Mouse (Mus musculus): ENCODE measurements around the gene Ift57.

Ift57 gene

GRCm38 (mm10) chr16:49698620-49699525 is at the start of gene Ift57:
Gene Ift57, plus strand, starts transcription at chr16:49699233.
- DNase-seq (ENCODE audit: low read depth), result peak; percentile 98

- DNase-seq (ENCODE audit: low read depth), result no peak
These were observed 41.9 kb upstream of the Ift57 start for GRCm38 (mm10) chr16:49657182-49657581.

DNA sequence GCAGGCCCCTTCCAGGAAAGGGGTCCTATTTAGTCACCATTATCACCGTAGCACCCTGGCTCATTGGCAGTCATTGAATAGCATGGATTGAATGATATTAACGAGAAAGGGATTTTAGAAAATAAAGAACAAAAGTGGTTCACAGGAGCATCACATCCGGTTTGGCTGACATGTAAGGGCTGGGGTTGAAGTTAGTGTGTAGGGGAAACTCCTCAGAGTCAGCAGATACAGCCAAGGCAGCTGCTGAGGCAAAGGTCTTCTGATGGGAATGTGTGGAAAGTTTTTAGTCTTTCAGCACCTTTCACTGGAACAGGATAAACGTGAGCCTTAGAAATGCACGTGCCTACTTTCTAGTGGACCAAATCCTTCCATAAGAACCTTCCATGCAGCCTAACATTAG is 41.0 kb upstream of the Ift57 start:
- DNase-seq (ENCODE audit: low read depth), result no peak

DNA sequence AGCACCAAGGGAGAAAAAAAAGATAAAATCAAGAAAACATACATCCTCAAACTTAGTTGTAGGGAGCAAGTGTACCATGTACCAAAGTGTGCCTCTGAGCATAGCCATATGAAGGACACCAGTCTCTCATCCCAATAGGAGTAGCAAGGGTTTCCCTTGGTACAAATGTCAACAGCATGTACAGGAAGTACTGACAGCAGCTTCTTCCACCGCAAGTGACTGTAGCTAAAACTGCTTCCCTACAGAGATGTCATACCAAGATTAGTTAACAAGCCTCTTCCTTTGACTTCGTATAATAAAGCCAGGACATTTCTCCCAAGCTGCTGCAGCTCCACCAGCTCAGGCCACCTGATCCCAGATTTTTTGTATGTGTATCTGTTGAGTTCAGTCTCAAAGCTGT is 39.9 kb upstream of the Ift57 start:
- no peak for DNase-seq (ENCODE audit: low read depth)

DNA sequence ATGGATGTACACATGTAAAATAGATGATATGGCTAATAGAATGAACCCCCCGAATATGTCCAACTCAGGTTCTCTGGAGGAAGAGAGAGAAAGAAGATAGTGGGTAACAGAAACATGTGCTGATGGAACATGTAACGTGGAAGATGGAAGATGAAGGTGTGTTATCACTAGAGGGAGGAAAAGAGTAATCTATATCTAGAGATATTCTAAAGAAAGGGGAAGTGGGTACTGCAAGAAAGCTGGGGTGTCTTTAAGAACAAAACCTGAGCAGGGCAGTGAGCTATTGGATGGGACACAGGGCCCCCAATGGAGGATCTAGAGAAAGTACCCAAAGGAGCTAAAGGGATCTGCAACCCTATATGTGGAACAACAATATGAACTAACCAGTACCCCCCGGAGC is 38.9 kb upstream of the Ift57 start:
- no peak for DNase-seq (ENCODE audit: low read depth)

DNA sequence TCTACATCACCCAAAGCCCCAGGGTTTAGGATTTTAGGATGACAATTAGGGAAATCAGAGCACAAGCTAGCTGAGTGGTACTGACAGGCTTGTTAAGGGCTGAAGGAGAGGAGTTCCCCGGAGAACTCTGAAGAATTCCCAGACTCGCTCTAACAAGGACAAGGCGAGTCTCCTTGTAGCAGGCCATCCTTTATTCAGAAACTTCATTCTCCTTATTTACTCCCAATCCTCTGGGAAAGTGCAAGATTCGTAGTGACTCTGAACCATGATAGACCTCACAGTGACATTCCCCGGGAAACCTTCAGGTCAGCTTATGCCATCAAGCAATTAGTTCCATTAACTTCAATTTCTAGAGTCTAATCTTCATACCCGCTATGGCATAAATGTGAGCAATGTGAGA is 36.8 kb upstream of the Ift57 start:
- no peak for DNase-seq (ENCODE audit: low read depth)

GRCm38 (mm10) chr16:49664677-49665076 is 34.4 kb upstream of the Ift57 start:
- no peak for DNase-seq (ENCODE audit: low read depth)

- DNase-seq (ENCODE audit: low read depth), result no peak
These were observed 19.4 kb upstream of the Ift57 start for GRCm38 (mm10) chr16:49679666-49680065.

DNA sequence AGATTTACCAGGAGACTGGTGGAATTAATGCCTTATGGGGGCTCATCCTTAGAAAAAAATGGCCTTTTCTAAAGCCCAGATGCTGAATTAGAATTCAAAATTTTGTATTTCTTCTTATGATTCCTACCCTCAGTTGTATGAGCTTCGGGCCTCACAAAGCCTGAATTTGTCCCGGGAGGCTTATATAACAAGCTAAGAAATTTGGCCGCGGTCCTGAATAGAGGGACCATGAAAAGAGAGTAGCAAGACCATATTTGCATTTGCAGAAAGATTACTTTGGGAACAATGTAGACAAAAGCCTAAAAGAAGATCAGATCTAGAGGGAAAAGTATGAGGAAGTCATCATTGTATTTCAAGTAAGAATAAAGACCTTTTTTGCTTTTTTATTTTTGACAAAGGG is 14.1 kb upstream of the Ift57 start:
- no peak for DNase-seq (ENCODE audit: low read depth)

GRCm38 (mm10) chr16:49699821-49700220 is 788 bp downstream of the Ift57 start:
- DNase-seq (ENCODE audit: low read depth), result no peak

DNA sequence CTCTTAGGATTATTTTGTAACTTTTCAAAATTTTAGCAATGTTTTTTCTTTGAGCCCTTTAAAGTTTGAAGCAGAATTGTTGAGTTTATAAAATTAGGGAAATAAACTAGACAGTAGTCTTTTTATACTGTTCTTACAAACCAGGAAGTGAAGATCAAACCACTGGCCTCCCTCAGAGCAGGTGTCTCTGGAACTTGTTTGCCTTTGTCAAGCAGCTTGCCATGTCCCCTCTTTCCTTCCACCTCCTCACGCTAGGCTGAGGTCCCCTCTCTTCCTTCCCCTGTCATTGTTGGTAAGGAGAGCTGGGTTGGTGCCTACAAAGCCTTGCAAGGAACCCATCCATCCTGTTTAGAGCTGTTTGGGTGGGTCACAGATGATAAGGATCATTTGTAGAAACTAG is 9.0 kb downstream of the Ift57 start:
- DNase-seq (ENCODE audit: low read depth), result no peak

DNA sequence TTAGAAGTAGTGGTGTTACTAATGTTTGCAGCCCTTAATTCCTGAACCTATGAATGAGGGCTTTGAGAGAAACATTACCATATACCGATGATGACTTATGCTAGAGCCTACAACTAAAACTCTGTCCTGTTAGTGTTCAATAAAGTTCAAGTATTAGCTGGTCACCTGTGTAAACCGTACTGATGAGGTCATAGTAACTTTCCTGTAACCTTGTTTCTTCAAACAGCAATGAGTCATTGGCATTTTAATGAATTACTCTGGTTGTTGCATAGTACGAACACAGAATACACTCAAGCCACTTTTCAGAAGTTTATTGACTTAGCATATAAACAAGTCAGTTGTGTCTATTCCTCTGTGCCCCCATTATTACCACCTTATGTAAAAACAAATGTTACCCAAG is 11.2 kb downstream of the Ift57 start:
- no peak for DNase-seq (ENCODE audit: low read depth)

- DNase-seq (ENCODE audit: low read depth), result no peak
These were observed 14.3 kb downstream of the Ift57 start for GRCm38 (mm10) chr16:49713302-49713701.

DNA sequence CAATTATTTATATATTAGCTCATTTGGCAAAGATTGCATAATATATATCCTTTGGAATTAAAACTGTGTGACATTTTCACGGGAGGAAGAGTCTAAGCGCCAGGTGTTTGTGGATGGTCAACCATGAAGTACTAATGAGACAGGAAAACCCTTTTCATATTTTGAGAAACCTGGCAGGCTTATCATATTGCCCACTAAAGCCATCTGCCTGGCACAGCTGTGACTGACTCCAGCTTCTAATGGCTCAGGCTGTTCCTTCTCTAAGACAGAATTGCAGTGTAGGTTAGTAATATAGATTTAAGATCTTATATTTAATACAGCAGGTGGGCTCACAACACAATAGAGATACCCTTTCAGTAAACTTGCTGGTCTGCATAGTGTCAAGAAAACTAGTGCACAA is 21.6 kb downstream of the Ift57 start:
- DNase-seq (ENCODE audit: low read depth), result no peak

DNA sequence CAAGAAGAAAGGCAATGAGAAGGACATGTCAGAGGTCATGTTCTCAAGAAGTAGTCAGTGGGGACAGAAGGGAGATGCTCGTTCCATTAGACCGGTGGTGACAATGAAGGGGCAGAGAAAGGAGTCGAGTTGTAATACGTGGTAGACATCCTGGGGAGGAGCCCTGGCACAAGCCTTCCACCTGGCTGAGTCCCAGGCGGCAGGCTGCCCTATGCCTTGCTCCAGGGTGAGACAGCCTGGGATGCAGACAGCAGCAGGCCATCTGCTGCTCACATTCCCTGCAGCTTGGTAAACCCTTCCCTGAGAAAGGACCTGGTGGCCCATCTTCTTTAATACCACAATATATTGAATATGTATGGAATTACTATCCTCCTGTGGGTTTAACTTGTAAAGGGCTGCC is 22.6 kb downstream of the Ift57 start:
- DNase-seq (ENCODE audit: low read depth), result peak; percentile 5

DNA sequence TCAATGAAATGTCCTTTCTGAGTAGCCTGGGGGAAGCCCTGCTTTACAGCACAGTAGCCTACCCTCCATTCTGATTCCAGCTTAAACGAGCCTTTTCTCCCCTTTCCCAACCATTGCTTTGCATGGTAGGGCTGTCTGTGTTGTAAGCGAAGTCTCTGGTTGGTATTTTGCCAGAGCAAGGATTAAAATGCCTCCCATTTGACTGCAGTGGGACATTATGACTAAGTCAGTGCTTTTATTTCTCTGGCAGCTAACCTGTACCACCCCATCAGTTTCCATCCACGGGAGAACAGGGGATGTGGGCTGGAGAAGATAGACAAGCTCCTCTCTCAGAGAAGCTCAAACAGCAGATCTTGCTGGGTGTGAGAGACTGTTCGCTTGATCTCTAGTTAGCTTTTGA is 24.2 kb downstream of the Ift57 start:
- DNase-seq (ENCODE audit: low read depth), result peak; percentile 62

DNA sequence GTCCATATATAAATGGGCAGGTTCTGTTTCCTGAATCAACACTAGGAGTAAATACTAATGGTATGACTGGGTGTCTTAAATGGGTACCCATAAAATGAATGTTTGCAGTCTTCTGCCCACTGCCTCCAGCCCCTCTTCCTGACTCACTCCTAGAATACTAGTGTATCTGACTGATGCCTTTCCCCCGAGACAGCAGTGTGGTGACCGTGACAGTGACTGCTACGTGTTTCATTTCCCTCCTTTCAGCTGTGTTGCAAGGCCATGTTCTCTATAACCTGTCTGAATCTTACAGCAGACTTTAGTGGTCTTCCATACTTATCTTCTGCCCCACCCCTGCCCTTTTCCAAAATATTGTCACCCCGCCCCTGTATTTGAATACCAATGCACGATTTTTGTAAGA is 25.2 kb downstream of the Ift57 start:
- no peak for DNase-seq (ENCODE audit: low read depth)

GRCm38 (mm10) chr16:49724931-49725330 is 25.9 kb downstream of the Ift57 start:
- DNase-seq (ENCODE audit: low read depth), result no peak

- DNase-seq (ENCODE audit: low read depth), result no peak
These were observed 26.4 kb downstream of the Ift57 start for GRCm38 (mm10) chr16:49725446-49725845.

GRCm38 (mm10) chr16:49726216-49726615 is 27.2 kb downstream of the Ift57 start:
- DNase-seq (ENCODE audit: low read depth), result no peak

- no peak for DNase-seq (ENCODE audit: low read depth)
These were observed 27.7 kb downstream of the Ift57 start for GRCm38 (mm10) chr16:49726761-49727160.

DNA sequence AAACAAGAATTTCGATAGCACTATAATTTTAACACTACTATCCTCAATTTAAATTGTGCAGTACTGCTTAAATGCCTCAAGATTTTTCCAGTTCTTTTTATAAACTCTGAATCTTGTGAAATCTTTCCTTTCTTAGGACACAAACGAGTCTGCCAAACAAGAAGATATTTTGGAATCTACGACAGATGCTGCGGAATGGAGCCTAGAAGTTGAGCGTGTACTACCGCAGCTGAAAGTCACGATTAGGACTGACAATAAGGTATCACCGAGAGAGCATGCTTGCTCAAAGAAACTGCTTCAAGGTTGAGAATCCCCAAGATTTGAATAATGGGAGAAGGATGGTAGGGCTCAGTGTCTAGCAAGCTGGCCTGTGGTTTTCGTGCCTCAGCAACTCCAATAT is 37.5 kb downstream of the Ift57 start:
- no peak for DNase-seq (ENCODE audit: low read depth)

GRCm38 (mm10) chr16:49747360-49747759 is 48.3 kb downstream of the Ift57 start:
- DNase-seq (ENCODE audit: low read depth), result no peak

DNA sequence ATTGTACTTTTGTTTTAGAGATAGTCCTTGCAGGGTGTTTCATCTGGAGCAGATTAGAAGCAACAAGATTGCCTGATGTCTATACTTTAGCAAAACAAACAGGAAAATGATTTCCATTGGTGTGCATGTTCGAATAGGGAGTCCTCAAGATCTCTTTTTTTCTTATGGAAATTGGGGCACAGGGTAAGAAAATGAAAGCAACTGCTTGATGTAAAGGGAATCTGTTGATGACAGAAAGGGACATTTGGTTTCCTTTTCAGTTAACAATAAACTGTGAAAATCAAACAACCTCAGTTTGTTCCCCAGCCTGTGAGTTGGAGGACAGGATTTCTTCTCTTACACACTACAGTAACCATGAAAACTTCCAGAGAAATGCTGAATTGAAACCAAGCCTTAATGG is 53.9 kb downstream of the Ift57 start:
- no peak for DNase-seq (ENCODE audit: low read depth)
